Mouse (Mus musculus) stomach, postnatal 0 days (tissue): ENCODE measurements around the gene Tcf7.

Experiments used
- CTCF ChIP-seq: IDR thresholded peaks from 2 replicates; pipeline ENCODE4 v1.5.1; 2016; ENCODE audit warnings: antibody characterized with exemption, low read depth, mild to moderate bottlenecking, moderate library complexity
- EP300 ChIP-seq: optimal IDR thresholded peaks from 2 replicates; pipeline ENCODE3; 2016; ENCODE audit warnings: antibody characterized with exemption

GRCm38 (mm10) chr11:52321540-52321939 is 38.7 kb upstream of the Tcf7 start:
- TF ChIP-seq CTCF (no peak), EP300 (no peak)
